Mouse (Mus musculus) ES-E14 (cell line): ENCODE results near the gene Igf2r.

Experiments
- HCFC1 ChIP-seq: IDR thresholded peaks from 2 replicates; pipeline ENCODE4 v1.6.1; 2012; ENCODE audit warnings: low read length, inconsistent platforms, borderline replicate concordance; ENCODE audit not compliant: insufficient read depth
- MAFK ChIP-seq: IDR thresholded peaks from 2 replicates; pipeline ENCODE4 v1.6.1; 2014; ENCODE audit warnings: mild to moderate bottlenecking, low read depth, low read length, inconsistent platforms; ENCODE audit not compliant: insufficient read depth
- ZC3H11A ChIP-seq: IDR thresholded peaks from 2 replicates; pipeline ENCODE4 v1.6.1; 2012; ENCODE audit warnings: low read depth, mild to moderate bottlenecking, inconsistent platforms, low read length, borderline replicate concordance

- TF ChIP-seq HCFC1 (no peak), MAFK (no peak), ZC3H11A (no peak)
These were observed 11.5 kb downstream of the Igf2r start for GRCm38 (mm10) chr17:12757990-12758389.
